Mouse (Mus musculus) kidney, adult 2 months (tissue): ENCODE results near the gene Gde1. TPM values are rescaled to one million over a fixed set of nuclear protein-coding genes. Genes with fewer than 3 reads are reported as not detected.

Experiments used
- DNase-seq: peaks from one replicate; pipeline ENCODE4 v3.0.0; 2021
- H3K27ac ChIP-seq: fragments of 200-500 bp; 2 replicates; pipeline ENCODE4 v1.5.1; 2012; ENCODE audit warnings: low read depth, low read length, control low read depth, inconsistent platforms; ENCODE audit not compliant: insufficient read depth
- H3K27me3 ChIP-seq: fragments of 200-500 bp; replicated peaks from 2 replicates; pipeline ENCODE4 v1.6.1; 2012; ENCODE audit warnings: mild to moderate bottlenecking, moderate library complexity, low read length, inconsistent platforms; ENCODE audit not compliant: control insufficient read depth, insufficient read depth
- H3K36me3 ChIP-seq: fragments of 200-500 bp; 2 replicates; pipeline ENCODE4 v1.6.1; 2012; ENCODE audit warnings: mild to moderate bottlenecking, moderate library complexity, low read length, inconsistent platforms; ENCODE audit not compliant: control insufficient read depth, insufficient read depth
- H3K4me1 ChIP-seq: fragments of 200-500 bp; 2 replicates; pipeline ENCODE4 v1.6.1; 2011; ENCODE audit warnings: low read length; ENCODE audit not compliant: control insufficient read depth, insufficient read depth
- H3K4me3 ChIP-seq: fragments of 200-500 bp; 2 replicates; pipeline ENCODE4 v1.5.1; 2011; ENCODE audit warnings: mild to moderate bottlenecking, low read depth, low read length, control low read depth; ENCODE audit not compliant: insufficient read depth
- CTCF ChIP-seq: fragments of 200-500 bp; conservative IDR thresholded peaks from 2 replicates; pipeline ENCODE4 v1.5.1; 2011; ENCODE audit warnings: low read depth, mild to moderate bottlenecking, control low read depth, low read length, moderate library complexity, mixed read lengths; ENCODE audit not compliant: insufficient read depth, insufficient read length
- POLR2A ChIP-seq: fragments of 200-500 bp; IDR thresholded peaks from one replicate; pipeline ENCODE4 v1.6.1; 2011; ENCODE audit warnings: low read depth, low read length, control low read depth
- WGBS: fragments of 180-500 bp; shearing (Covaris S2); methylation state at CpG from one replicate; pipeline ENCODE4 v1.1.7; 2018; 5-methylcytosine and 5-hydroxymethylcytosine counted together
- polyA plus RNA-seq: library from polyadenylated mRNA; depleted of rRNA; stranded (reverse); fragments of >200 nt; gene quantifications from 2 replicates; pipeline ENCODE4 v1.2.3, GENCODE M21; 2012

Gene Gde1
- polyA plus RNA-seq, 1 experiment = 172 TPM

DNA sequence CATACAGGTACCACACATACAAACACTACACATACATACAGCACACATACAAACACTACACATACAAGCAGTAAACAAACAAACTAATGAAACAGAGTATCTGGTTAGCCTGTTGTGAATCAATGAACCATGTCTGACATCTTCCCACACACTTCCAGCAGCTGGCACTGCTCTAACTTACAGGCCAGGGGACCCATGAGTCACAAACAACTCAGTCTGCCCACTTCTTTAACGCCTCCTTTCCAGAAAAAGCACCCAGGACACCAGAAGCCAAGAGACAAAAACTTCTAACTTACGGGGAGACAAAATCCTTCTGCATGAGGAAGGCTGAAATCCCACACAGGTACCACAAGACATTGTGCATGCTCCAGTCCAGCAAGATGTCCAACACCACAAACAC is 14.3 kb downstream of the Gde1 start:
- Histone ChIP-seq H3K36me3 (peaks cover 6% of the 10 kb centered on the region), H3K4me1 (no peaks in the 10 kb centered on the region), H3K27me3 (no peaks in the 10 kb centered on the region), H3K4me3 (no peak overlapping the region), H3K27ac (no peak overlapping the region)
- no peak for DNase-seq
- WGBS = 72% methylated on average over 2 of the region's 2 CpGs
- TF ChIP-seq POLR2A = no peak
- TF ChIP-seq CTCF = no peak

DNA sequence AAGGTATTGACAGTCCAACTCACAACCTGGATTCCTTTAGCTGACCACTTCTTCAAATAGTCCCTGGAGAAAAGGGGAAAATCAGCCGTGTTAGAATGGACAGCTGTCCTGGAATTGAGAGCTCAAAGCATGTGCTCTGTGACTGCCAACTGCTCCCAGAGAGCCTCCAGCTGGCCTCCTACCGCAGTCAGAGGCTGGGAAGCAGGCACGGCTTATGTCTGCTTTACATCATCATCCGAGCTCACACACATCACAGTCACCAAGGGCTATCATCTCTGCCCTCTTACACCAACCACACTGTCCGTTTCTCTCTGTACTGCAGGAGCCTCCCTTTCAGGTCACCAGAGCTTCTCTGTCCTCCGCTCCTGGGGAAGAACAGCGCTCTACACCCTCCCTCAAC is 16.5 kb downstream of the Gde1 start:
- DNase-seq = no peak
- peaks cover 6% of the 10 kb centered on the region for H3K36me3 ChIP-seq
- no peaks in the 10 kb centered on the region for H3K4me1 ChIP-seq
- no peak overlapping the region for H3K27ac ChIP-seq
- H3K27me3 ChIP-seq = no peaks in the 10 kb centered on the region
- no peak for TF ChIP-seq CTCF
- no peak for TF ChIP-seq POLR2A
- 85% methylated on average over 7 of the region's 7 CpGs for WGBS
- H3K4me3 ChIP-seq = no peak overlapping the region

DNA sequence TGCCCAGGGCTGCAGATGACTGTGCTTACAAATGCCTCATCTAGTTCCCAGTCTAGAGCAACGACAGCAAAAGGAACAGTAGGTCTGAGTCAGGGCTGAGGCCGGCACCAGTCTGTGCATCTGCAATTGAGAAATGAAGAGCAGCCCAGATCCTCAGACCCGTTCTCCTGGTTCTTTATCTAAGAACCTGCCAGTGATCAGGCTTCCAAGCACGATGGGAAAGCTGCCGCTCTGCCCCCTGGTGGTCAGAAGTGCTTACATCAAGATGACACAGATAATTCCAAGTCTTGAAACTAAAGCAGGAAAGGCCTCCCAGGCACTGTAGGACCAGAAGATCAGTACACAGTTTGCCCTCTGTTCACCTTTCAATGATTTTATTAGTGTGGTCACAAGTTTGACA is 17.4 kb downstream of the Gde1 start:
- 31% methylated on average over 5 of the region's 5 CpGs for WGBS
- Histone ChIP-seq H3K27me3 (no peaks in the 10 kb centered on the region), H3K36me3 (peaks cover 6% of the 10 kb centered on the region), H3K4me3 (no peak overlapping the region), H3K27ac (no peak overlapping the region), H3K4me1 (no peaks in the 10 kb centered on the region)
- peak; percentile 71 for DNase-seq
- TF ChIP-seq CTCF (peak; percentile 77), POLR2A (no peak)

DNA sequence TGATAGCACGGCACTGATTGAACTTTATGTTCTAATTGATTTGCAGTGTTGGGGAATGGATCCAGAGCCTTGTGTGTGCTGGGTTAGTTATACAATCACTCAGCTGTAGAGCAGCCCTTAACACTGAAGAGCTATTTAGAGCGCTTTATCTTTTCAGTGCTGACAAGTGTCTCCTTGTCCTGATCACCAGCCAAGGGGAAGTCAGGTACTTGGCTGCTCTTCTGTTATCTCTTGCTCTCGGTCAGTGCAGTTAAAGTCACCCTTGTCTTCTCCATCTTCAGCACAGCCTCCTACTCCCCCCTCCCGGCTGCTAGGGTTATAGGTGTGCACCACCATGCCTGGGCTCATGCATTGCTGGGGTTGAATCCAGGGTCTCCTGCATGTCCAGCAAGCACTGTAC is 28.8 kb downstream of the Gde1 start:
- Histone ChIP-seq H3K27ac (no peak overlapping the region), H3K4me3 (no peak overlapping the region), H3K4me1 (no peaks in the 10 kb centered on the region), H3K27me3 (no peaks in the 10 kb centered on the region), H3K36me3 (no peaks in the 10 kb centered on the region)
- WGBS = 87% methylated on average over 4 of the region's 4 CpGs
- TF ChIP-seq CTCF (no peak), POLR2A (no peak)
- DNase-seq = no peak

DNA sequence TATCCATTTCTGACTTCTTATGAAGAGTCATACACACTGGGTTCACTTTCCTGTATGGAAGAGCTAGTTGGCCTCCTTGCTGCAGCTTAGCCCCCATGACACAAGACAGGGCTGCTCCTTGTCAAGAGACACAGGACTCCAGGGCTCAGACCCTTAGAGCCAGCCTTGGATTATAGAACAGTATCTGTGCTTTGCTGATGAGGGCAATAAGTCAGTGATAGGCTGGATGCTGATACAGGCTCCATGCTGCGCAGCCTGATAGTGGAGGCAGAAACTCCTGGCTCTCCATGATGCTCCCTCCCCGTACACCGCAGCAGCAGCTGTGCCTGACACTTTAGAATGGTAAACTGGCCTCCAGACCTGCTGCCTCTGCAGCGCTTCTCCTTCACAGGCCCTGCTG is 35.4 kb downstream of the Gde1 start:
- Histone ChIP-seq H3K4me1 (no peaks in the 10 kb centered on the region), H3K27me3 (no peaks in the 10 kb centered on the region), H3K4me3 (no peak overlapping the region), H3K36me3 (no peaks in the 10 kb centered on the region), H3K27ac (no peak overlapping the region)
- WGBS = 76% methylated on average over 4 of the region's 4 CpGs
- TF ChIP-seq CTCF (no peak), POLR2A (no peak)
- no peak for DNase-seq

DNA sequence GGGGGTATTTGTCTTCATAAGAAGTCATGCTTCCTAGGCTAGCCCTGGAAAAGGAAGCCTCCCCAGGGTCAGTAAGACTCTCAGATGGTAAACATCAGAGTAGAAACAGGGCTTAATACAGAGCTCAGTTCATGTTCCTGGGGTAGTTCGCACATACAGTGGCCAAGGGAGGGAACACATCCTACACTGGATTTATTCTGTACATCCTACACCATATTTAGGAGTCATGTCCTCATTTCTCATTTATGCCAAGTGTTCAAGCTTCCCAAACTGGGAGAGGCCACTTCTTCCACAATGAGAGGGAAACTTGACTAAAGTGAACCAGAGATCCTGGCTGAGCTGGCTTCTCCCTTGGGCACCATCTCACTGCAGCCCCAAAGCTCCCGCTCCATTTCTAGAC is 37.8 kb downstream of the Gde1 start:
- Histone ChIP-seq H3K4me1 (no peaks in the 10 kb centered on the region), H3K36me3 (no peaks in the 10 kb centered on the region), H3K4me3 (no peak overlapping the region), H3K27ac (no peak overlapping the region), H3K27me3 (no peaks in the 10 kb centered on the region)
- 90% methylated on average over 2 of the region's 2 CpGs for WGBS
- no peak for DNase-seq
- TF ChIP-seq POLR2A = no peak
- no peak for TF ChIP-seq CTCF

DNA sequence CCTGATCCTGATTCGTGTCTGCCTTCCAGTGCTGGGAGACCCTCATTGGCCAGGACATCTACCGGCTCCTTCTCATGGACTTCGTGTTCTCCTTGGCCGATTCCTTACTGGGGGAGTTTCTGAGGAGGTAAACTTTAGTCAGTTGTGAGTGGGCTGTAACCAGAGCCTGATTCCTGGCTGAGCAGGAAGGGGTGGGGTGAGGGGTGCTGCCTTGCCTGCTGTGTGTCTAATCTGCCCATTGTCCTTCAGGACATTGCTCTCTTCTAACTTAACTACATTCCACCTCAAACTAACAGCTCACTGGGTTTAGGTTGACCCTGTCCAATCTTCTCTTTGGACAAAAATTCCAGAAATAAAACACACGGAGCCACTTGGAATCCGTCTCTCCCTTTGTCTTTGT is 48.8 kb downstream of the Gde1 start:
- DNase-seq = no peak
- WGBS = 23% methylated on average over 6 of the region's 6 CpGs
- H3K27ac ChIP-seq = no peak overlapping the region
- no peaks in the 10 kb centered on the region for H3K27me3 ChIP-seq
- TF ChIP-seq CTCF = no peak
- no peak for TF ChIP-seq POLR2A
- H3K4me1 ChIP-seq = no peaks in the 10 kb centered on the region
- no peaks in the 10 kb centered on the region for H3K36me3 ChIP-seq
- H3K4me3 ChIP-seq = no peak overlapping the region
